Mouse (Mus musculus): ENCODE measurements around the gene Reep1.
"Not testable (repeated sequence)": the region's sequence is repeated elsewhere in the genome, so short reads cannot be mapped to it uniquely, and the experiment has no call there.

The Reep1 gene

DNA sequence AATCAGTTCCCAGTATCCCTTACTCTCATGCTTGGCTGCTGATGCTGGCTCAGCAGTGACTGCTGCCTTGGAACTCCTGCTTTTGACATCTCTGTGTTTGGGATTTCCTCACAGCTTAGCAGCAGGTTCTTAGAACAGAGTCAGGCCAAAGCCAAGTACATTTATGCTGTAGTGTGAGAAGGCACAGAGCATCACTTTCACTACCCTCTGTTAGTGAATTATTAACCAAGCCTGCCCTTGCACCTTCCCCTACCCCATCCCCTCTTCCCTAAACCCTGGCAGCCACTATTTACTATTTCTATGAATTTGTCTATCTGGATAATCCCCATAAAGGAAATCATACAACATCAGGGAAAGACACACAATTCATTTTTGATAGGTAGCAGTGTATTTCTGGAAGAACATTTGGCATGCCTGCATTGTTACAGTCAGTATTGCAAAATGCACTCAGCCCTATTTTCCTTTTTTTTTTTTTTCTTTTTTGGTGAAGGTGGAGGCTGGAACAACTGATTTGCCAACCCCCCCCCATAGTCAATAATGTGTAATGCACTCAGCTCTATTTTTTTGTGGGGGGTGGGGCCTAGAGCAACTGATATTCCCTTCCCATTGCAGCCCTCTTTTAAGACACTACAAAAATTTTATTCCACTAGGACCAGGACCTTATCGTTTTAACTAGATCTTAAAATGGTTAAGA, 133.4 kb downstream of the Reep1 start:
- DNase-seq (ENCODE audit: low read depth, low spot score), result no peak

- DNase-seq (ENCODE audit: low read depth, low spot score), result not testable (repeated sequence)
Measured at GRCm38 (mm10) chr6:71846906-71847305, 139.5 kb downstream of the Reep1 start.

Data from ES-CJ7 (cell line).